Comparison of ENCODE assay signal across 18 mouse cellular contexts in the genomic region with DNA sequence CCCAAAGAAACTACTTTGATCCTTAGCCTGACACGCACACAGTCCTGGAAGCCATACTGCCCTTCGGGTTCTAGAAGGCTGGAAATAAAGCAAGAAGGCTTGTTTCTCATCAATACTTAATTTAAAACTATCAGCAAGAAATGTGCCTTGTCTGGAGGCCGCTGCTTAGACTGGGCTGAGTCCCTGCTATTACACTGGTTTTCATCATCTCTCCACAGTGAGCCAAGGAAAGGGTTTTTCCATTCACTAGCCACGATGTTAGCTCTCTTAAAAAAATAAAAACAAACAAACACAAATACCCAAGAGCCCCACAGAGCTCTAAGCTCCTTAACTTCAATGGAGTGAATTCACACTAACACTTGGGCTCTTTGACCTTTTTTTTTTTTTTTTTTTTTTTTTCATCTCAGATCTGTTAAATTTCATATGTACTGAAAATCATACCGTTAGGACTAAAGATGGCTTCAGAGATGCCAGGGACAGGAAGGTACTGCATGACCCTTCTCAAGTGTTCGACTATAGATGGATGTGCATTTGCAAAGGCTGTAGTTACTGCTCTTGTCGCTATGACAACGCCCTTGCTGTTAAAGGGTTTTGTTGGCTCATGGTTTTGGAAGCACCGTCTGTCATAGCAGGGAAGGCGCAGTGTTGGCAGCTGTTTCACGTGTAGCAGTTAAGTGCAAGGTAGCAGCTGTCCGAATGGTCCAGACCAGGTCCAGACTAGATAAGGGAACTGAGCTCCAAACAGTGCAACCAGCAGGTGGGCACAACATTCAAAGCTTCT.
A peak's percentile ranks its signal among the peaks of the same experiment; 100 is the strongest.
DNase-seq lines count a peak whose midpoint lies in the region; ATAC-seq and TF ChIP-seq lines count a peak whose summit lies in the region.
"Had no signal": no experiment of that assay in that cellular context is flagged by ENCODE, and none has a peak within 500 bp of the region (broad histone marks: within the 10 kb centered on the region; RNA-seq: fewer than 3 reads in every experiment).

No protein-coding gene starts in this region.

- H3K9ac ChIP-seq in hindbrain, embryonic 15.5 days: no peak overlapping the region
- H3K9ac ChIP-seq in hindbrain, embryonic 11.5 days (ENCODE audit: low read depth, low read length): no peak overlapping the region
- H3K9ac ChIP-seq in midbrain, embryonic 15.5 days: no peak overlapping the region
- no peak overlapping the region for H3K9ac ChIP-seq in midbrain, postnatal 0 days (replicated peaks; ENCODE audit: low read length, poor library complexity, severe bottlenecking)
- H3K9ac ChIP-seq: intestine, embryonic 15.5 days; kidney, embryonic 15.5 days; liver, embryonic 15.5 days had no signal

- H3K9me3 ChIP-seq in hindbrain, embryonic 15.5 days: no peaks in the 10 kb centered on the region
- H3K9me3 ChIP-seq in hindbrain, embryonic 11.5 days (ENCODE audit: control insufficient read depth, low read length): no peaks in the 10 kb centered on the region
- H3K9me3 ChIP-seq in midbrain, embryonic 15.5 days: no peaks in the 10 kb centered on the region
- no peaks in the 10 kb centered on the region for H3K9me3 ChIP-seq in midbrain, embryonic 10.5 days (replicated peaks)
- no peaks in the 10 kb centered on the region for H3K9me3 ChIP-seq in midbrain, postnatal 0 days (ENCODE audit: low read length)
- H3K9me3 ChIP-seq: intestine, embryonic 15.5 days; kidney, embryonic 15.5 days; liver, embryonic 15.5 days; megakaryocyte, embryonic 14.5 days had no signal

- no peaks in the 10 kb centered on the region for H3K36me3 ChIP-seq in hindbrain, embryonic 15.5 days
- H3K36me3 ChIP-seq in hindbrain, embryonic 11.5 days (ENCODE audit: control insufficient read depth, insufficient read depth, low read length): no peaks in the 10 kb centered on the region
- no peaks in the 10 kb centered on the region for H3K36me3 ChIP-seq in midbrain, embryonic 15.5 days (replicated peaks)
- H3K36me3 ChIP-seq in midbrain, embryonic 10.5 days: no peaks in the 10 kb centered on the region
- no peaks in the 10 kb centered on the region; the same call in 1 of the 2 replicates for H3K36me3 ChIP-seq in midbrain, postnatal 0 days (ENCODE audit: insufficient read depth, low read length)
- H3K36me3 ChIP-seq: intestine, embryonic 15.5 days; kidney, embryonic 15.5 days had no signal

- peak; percentile 5 for DNase-seq in CD4-positive, CD25-positive, alpha-beta regulatory T cell, adult 2 months (ENCODE audit: low read depth, low spot score)
- no peak for DNase-seq in hindbrain, embryonic 11.5 days (ENCODE audit: low spot score)
- DNase-seq in midbrain, embryonic 10.5 days (ENCODE audit: low spot score): no peak
- peak; percentile 64 for DNase-seq in midbrain, postnatal 0 days (ENCODE audit: low spot score)
- DNase-seq: cerebellum, postnatal 14 days; embryo, embryonic 11 days; gastrocnemius, postnatal 25 days; heart, postnatal 10 days; lung, postnatal 10 days; spleen, adult 18-20 months had no signal

- H3K4me3 ChIP-seq in hindbrain, embryonic 15.5 days: no peak overlapping the region
- H3K4me3 ChIP-seq in hindbrain, embryonic 11.5 days (ENCODE audit: low read depth, low read length): no peak overlapping the region
- H3K4me3 ChIP-seq in midbrain, embryonic 15.5 days: no peak overlapping the region
- no peak overlapping the region for H3K4me3 ChIP-seq in midbrain, embryonic 10.5 days
- no peak overlapping the region for H3K4me3 ChIP-seq in midbrain, postnatal 0 days (ENCODE audit: low read depth, low read length)
- H3K4me3 ChIP-seq: intestine, embryonic 15.5 days; kidney, embryonic 15.5 days; liver, embryonic 15.5 days; megakaryocyte, embryonic 14.5 days had no signal

- no peak for ATAC-seq in CD4-positive, CD25-positive, alpha-beta regulatory T cell, adult 4 months
- ATAC-seq in hindbrain, embryonic 15.5 days (ENCODE audit: low FRiP score, low read depth): peak; percentile 58; the same call in 1 of the 2 replicates
- ATAC-seq in hindbrain, embryonic 11.5 days (ENCODE audit: low FRiP score): no peak
- peak; percentile 57 for ATAC-seq in midbrain, embryonic 15.5 days (replicated peaks)
- peak; percentile 29; the same call in 1 of the 2 replicates for ATAC-seq in midbrain, postnatal 0 days (ENCODE audit: low FRiP score)
- ATAC-seq in erythroid progenitor cell, adult 5-6 weeks (replicated peaks; ENCODE audit: low FRiP score, poor library complexity, severe bottlenecking): no peak
- ATAC-seq: intestine, embryonic 15.5 days had no signal

- H3K27me3 ChIP-seq in hindbrain, embryonic 15.5 days: no peaks in the 10 kb centered on the region
- no peaks in the 10 kb centered on the region for H3K27me3 ChIP-seq in hindbrain, embryonic 11.5 days (ENCODE audit: control insufficient read depth, insufficient read depth, low read length)
- no peaks in the 10 kb centered on the region for H3K27me3 ChIP-seq in midbrain, embryonic 15.5 days (replicated peaks)
- no peaks in the 10 kb centered on the region for H3K27me3 ChIP-seq in midbrain, embryonic 10.5 days (ENCODE audit: low read depth, poor library complexity, severe bottlenecking)
- no peaks in the 10 kb centered on the region for H3K27me3 ChIP-seq in midbrain, postnatal 0 days (ENCODE audit: insufficient read depth, low read length)
- H3K27me3 ChIP-seq: intestine, embryonic 15.5 days; kidney, embryonic 15.5 days; liver, embryonic 15.5 days; megakaryocyte, embryonic 14.5 days had no signal

- H3K4me1 ChIP-seq in hindbrain, embryonic 15.5 days (replicated peaks): no peaks in the 10 kb centered on the region; the same call in 1 of the 2 replicates
- no peaks in the 10 kb centered on the region for H3K4me1 ChIP-seq in hindbrain, embryonic 11.5 days (replicated peaks; ENCODE audit: control insufficient read depth, insufficient read depth, low read length)
- H3K4me1 ChIP-seq in midbrain, embryonic 15.5 days: peaks cover 8% of the 10 kb centered on the region; the same call in 1 of the 2 replicates
- H3K4me1 ChIP-seq in midbrain, embryonic 10.5 days: peaks cover 11% of the 10 kb centered on the region
- no peaks in the 10 kb centered on the region for H3K4me1 ChIP-seq in midbrain, postnatal 0 days (ENCODE audit: insufficient read depth, low read length)
- H3K4me1 ChIP-seq: intestine, embryonic 15.5 days; kidney, embryonic 15.5 days; liver, embryonic 15.5 days; megakaryocyte, embryonic 14.5 days had no signal

- no peak overlapping the region for H3K27ac ChIP-seq in hindbrain, embryonic 15.5 days (replicated peaks)
- no peak overlapping the region for H3K27ac ChIP-seq in hindbrain, embryonic 11.5 days (ENCODE audit: low read depth, low read length)
- peak overlapping the region; percentile 10; the same call in 1 of the 2 replicates for H3K27ac ChIP-seq in midbrain, embryonic 15.5 days
- H3K27ac ChIP-seq in midbrain, embryonic 10.5 days (replicated peaks): no peak overlapping the region
- peak overlapping the region; percentile 58; the same call in 1 of the 2 replicates for H3K27ac ChIP-seq in midbrain, postnatal 0 days (ENCODE audit: low read depth, low read length)
- H3K27ac ChIP-seq: intestine, embryonic 15.5 days; kidney, embryonic 15.5 days; liver, embryonic 15.5 days had no signal

- 60% methylated on average over 12 of the region's 12 CpGs for WGBS in hindbrain, embryonic 15.5 days
- WGBS in hindbrain, embryonic 11.5 days: 79% methylated on average over 12 of the region's 12 CpGs
- 59% methylated on average over 12 of the region's 12 CpGs for WGBS in midbrain, embryonic 15.5 days
- 87% methylated on average over 12 of the region's 12 CpGs for WGBS in midbrain, embryonic 10.5 days
- whole genome bisulfite sequencing in midbrain, postnatal 0 days: 56% methylated on average over 12 of the region's 12 CpGs

- H3K4me2 ChIP-seq in hindbrain, embryonic 15.5 days: no peak overlapping the region
- H3K4me2 ChIP-seq in hindbrain, embryonic 11.5 days (replicated peaks; ENCODE audit: low read depth, low read length): no peak overlapping the region
- H3K4me2 ChIP-seq in midbrain, embryonic 15.5 days: no peak overlapping the region
- H3K4me2 ChIP-seq in midbrain, postnatal 0 days (ENCODE audit: low read depth, low read length, poor library complexity, severe bottlenecking): no peak overlapping the region
- H3K4me2 ChIP-seq: intestine, embryonic 15.5 days; kidney, embryonic 15.5 days; liver, embryonic 15.5 days had no signal

- no peak for TF ChIP-seq CTCF in midbrain, postnatal 0 days (IDR thresholded peaks at IDR 0.05)

Comparison
In these comparisons a context has a peak if more than half of its experiments do, and no peak if none do; other contexts are left out.
1. DNase-seq: peak in CD4-positive, CD25-positive, alpha-beta regulatory T cell, adult 2 months (single experiment) and midbrain, postnatal 0 days (single experiment); none in hindbrain, embryonic 11.5 days (single experiment) and midbrain, embryonic 10.5 days (single experiment).
2. ATAC-seq: peak in hindbrain, embryonic 15.5 days (single experiment), midbrain, embryonic 15.5 days (single experiment) and midbrain, postnatal 0 days (single experiment); none in CD4-positive, CD25-positive, alpha-beta regulatory T cell, adult 4 months (single experiment), hindbrain, embryonic 11.5 days (single experiment) and erythroid progenitor cell, adult 5-6 weeks (single experiment).
3. H3K27ac ChIP-seq: peak in midbrain, embryonic 15.5 days (single experiment) and midbrain, postnatal 0 days (single experiment); none in hindbrain, embryonic 15.5 days (single experiment), hindbrain, embryonic 11.5 days (single experiment) and midbrain, embryonic 10.5 days (single experiment).